Mouse (Mus musculus) midbrain, embryonic 16.5 days (tissue): ENCODE measurements around the gene Hsd17b1. TPM values are rescaled to one million over a fixed set of nuclear protein-coding genes. Genes with fewer than 3 reads are reported as not detected.

Experiments used
- ATAC-seq: fragments of 200-750 bp; cut with Nextera tagmentation; 2 replicates; pipeline ENCODE4 v1.8.0; 2017; ENCODE audit warnings: moderate TSS enrichment
- H3K27ac ChIP-seq: fragments of 300-500 bp; sonication (generic); 2 replicates; pipeline ENCODE4 v1.5.1; 2014; ENCODE audit warnings: mild to moderate bottlenecking, low read length, mixed read lengths
- H3K27me3 ChIP-seq: fragments of 300-500 bp; sonication (generic); 2 replicates; pipeline ENCODE4 v1.6.1; 2014; ENCODE audit warnings: low read depth, low read length, mixed read lengths; ENCODE audit not compliant: control insufficient read depth, insufficient read depth
- H3K36me3 ChIP-seq: fragments of 300-500 bp; sonication (generic); 2 replicates; pipeline ENCODE4 v1.6.1; 2014; ENCODE audit warnings: mild to moderate bottlenecking, low read length, moderate library complexity, mixed read lengths; ENCODE audit not compliant: control insufficient read depth, insufficient read depth
- H3K4me1 ChIP-seq: fragments of 300-500 bp; sonication (generic); 2 replicates; pipeline ENCODE4 v1.6.1; 2014; ENCODE audit warnings: mild to moderate bottlenecking, low read length, mixed read lengths; ENCODE audit not compliant: control insufficient read depth, insufficient read depth
- H3K4me2 ChIP-seq: fragments of 300-500 bp; sonication (generic); 2 replicates; pipeline ENCODE4 v1.6.1; 2014; ENCODE audit warnings: mild to moderate bottlenecking, low read length, mixed read lengths
- H3K4me3 ChIP-seq: fragments of 300-500 bp; sonication (generic); 2 replicates; pipeline ENCODE4 v1.5.1; 2014; ENCODE audit warnings: low read depth, mild to moderate bottlenecking, low read length, moderate library complexity, mixed read lengths
- H3K9ac ChIP-seq: fragments of 300-500 bp; sonication (generic); 2 replicates; pipeline ENCODE4 v1.6.1; 2014; ENCODE audit warnings: low read depth, low read length, mixed read lengths
- H3K9me3 ChIP-seq: fragments of 300-500 bp; sonication (generic); replicated peaks from 2 replicates; pipeline ENCODE4 v1.6.1; 2014; ENCODE audit warnings: mild to moderate bottlenecking, low read length, mixed read lengths; ENCODE audit not compliant: control insufficient read depth, poor library complexity, severe bottlenecking
- WGBS: fragments of 180-500 bp; shearing (Covaris S2); extraction: QIAGEN DNeasy Blood & Tissue Kit; methylation state at CpG from one replicate; pipeline ENCODE4 v1.1.7; 2014; 5-methylcytosine and 5-hydroxymethylcytosine counted together
- polyA plus RNA-seq: library from polyadenylated mRNA; unstranded; fragments of >200 nt; fragmentation: Nextera tagmentation; extraction: Ambion mirVana; gene quantifications from 2 replicates; pipeline ENCODE4 v1.2.1, GENCODE M21; 2015

The Hsd17b1 gene
- polyA plus RNA-seq, 1 experiment from 2014 or later, result 0.49 TPM

DNA sequence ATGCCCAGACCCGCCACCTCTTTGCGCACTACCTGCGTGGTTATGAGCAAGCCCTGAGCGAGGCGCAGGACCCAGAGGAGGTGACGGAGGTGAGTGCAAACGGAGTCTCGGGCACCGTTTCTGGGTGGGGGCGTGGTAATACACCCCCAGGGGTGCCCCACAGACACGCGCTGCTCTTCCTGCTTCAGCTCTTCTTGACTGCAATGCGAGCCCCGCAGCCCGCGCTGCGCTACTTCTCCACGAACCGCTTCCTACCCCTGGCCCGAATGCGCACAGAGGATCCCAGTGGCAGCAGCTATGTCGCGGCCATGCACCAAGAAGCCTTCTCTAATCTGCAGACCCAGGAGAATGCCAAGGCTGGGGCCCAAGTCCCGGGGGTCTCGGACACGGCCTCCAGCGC is 1.5 kb downstream of the Hsd17b1 start:
- peaks cover 2% of the 10 kb centered on the region; the same call in 1 of the 2 replicates for H3K36me3 ChIP-seq
- peaks cover 39% of the 10 kb centered on the region for H3K27me3 ChIP-seq
- H3K4me2 ChIP-seq, result no peak overlapping the region
- no peak for ATAC-seq
- H3K9me3 ChIP-seq, result no peaks in the 10 kb centered on the region
- peaks cover 11% of the 10 kb centered on the region for H3K4me1 ChIP-seq
- no peak overlapping the region for H3K27ac ChIP-seq
- no peak overlapping the region for H3K9ac ChIP-seq
- no peak overlapping the region for H3K4me3 ChIP-seq
- WGBS, result 3% methylated on average over 26 of the region's 27 CpGs

DNA sequence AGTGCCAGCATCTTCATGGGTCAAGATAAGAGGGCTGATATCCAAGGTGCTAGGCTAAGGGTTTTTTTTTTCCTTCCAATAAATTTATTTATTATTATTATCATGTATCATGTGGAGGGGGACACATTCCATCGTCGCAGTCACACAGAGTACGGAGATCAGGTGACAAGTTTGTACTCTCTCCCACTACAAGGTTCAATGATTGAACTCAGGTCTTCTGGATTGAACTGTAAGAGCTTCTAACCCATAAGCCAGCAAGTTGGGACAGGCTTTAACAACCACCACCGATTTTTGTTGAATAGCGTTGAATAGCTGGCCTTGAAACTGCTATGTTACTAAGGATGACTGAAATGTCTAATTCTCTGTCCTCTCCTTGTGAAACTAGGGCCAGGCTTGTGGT is 2.2 kb downstream of the Hsd17b1 start:
- ATAC-seq, result no peak
- no peak overlapping the region for H3K27ac ChIP-seq
- WGBS, result 63% methylated on average over 5 of the region's 5 CpGs

DNA sequence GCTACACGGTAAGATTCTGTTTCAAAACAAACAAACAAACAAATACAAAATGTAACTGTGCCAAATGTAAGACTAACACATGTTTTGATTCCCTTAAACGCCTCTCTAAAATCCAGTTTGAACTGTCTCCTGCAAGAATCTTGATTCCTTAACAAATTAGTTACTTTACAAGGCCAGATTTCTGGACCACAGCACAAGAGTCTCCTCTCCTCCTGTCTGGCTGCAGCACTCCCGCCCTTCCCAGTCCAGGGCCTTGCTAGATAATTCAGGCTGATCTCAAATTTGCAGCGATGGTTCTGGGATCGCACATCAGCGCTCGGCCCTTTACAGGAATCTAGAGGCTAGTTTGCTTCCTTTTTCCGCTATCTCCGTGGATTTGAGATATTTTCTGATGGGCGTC is 3.4 kb downstream of the Hsd17b1 start:
- peaks cover 20% of the 10 kb centered on the region for H3K4me1 ChIP-seq
- H3K9me3 ChIP-seq, result no peaks in the 10 kb centered on the region
- peak overlapping the region; percentile 84 for H3K4me3 ChIP-seq
- H3K36me3 ChIP-seq, result peaks cover 4% of the 10 kb centered on the region; the same call in 1 of the 2 replicates
- ATAC-seq, result no peak
- peak overlapping the region; percentile 93 for H3K9ac ChIP-seq
- 5% methylated on average over 10 of the region's 10 CpGs for WGBS
- H3K27me3 ChIP-seq, result peaks cover 39% of the 10 kb centered on the region
- peak overlapping the region; percentile 90 for H3K4me2 ChIP-seq
- H3K27ac ChIP-seq, result peak overlapping the region; percentile 93

More for the DNA sequence above, 2.2 kb downstream of the Hsd17b1 start:
- H3K9me3 ChIP-seq, result no peaks in the 10 kb centered on the region
- H3K27me3 ChIP-seq, result peaks cover 39% of the 10 kb centered on the region
- no peak overlapping the region for H3K4me2 ChIP-seq
- peaks cover 4% of the 10 kb centered on the region; the same call in 1 of the 2 replicates for H3K36me3 ChIP-seq
- H3K4me1 ChIP-seq, result peaks cover 11% of the 10 kb centered on the region
- no peak overlapping the region for H3K4me3 ChIP-seq
- no peak overlapping the region for H3K9ac ChIP-seq

DNA sequence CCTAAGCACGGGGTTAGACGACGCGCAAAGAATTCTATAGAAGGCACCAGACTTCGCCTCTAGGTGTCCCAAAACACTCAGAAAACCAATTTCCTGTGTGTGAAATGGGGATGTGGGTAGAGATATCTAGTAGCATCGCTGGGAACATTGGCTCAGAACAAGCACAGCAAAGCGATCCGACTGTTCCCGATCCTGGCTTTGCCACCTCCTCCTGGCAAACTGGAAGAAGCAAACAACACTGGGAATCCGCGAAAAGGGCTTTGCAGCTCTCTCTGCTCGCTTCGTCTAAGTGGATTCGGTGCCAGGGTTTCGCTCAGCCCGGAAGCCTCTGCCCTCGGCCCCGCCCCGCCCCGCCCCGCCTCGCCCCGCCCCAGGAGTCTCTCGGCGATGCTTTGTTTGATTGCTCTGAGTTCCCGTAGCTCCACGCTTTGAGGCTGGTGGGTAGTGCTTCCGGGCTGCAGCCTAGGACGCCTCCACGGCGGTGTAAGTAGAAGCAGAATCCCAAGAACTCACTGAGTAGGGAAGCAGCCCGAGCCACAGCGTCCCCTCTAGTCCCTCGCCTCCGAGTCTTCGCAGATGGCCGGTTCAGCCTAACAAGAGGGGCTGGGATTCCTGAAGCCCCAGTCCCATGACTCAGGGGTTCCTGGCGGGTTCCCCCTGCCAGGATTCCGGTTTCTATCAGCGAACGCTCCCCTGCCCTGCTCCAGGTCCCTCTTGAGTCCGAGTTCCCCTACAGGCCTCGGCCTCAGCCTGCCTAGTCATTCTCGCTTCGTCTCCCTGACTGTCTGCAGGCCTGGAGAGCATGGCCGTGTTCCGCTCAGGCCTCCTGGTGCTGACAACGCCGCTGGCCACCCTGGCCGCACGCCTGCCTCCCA is 4.2 kb downstream of the Hsd17b1 start, which contains the start of gene Coasy:
Gene Coasy (plus strand): TSS at position 358 of the 875 bp plus-strand sequence.
- Histone ChIP-seq H3K9me3 (no peaks in the 10 kb centered on the region), H3K4me2 (peak within 1 kb of the TSS; percentile 90), H3K4me1 (peaks cover 20% of the 10 kb centered on the region), H3K27me3 (peaks cover 36% of the 10 kb centered on the region), H3K4me3 (peak within 1 kb of the TSS; percentile 84), H3K36me3 (0 out of 2 replicates have a peak, but pooled peaks cover 4% of the 10 kb centered on the region), H3K27ac (peak within 1 kb of the TSS; percentile 93), H3K9ac (peak within 1 kb of the TSS; percentile 93)
- ATAC-seq, result peak; percentile 91
- 0% methylated on average over 51 of the region's 51 CpGs for WGBS

DNA sequence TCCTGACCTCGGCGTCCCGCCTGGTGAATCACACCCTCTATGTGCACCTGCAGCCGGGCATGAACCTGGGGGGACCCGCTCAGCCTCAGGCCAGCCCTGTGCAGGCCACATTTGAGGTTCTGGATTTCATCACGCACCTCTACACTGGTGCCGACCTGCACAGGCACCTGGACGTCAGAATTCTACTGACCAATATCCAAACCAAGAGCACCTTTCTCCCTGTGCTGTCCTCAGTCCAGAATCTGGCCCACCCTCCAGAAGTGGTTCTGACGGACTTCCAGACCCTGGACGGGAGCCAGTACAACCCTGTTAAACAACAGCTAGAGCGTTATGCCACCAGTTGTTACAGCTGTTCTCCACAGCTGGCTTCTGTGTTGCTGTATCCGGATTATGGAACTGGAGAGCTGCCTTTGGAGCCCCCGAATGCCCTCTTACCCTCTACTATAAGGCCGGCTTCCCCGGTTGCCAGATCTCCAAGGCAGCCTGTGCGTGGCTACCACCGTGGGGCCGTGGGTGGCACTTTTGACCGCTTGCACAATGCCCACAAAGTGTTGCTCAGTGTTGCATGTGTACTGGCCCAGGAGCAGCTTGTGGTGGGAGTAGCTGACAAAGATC is 5.0 kb downstream of the Hsd17b1 start:
- Histone ChIP-seq H3K4me2 (peak overlapping the region; percentile 90), H3K4me1 (peaks cover 27% of the 10 kb centered on the region), H3K36me3 (0 out of 2 replicates have a peak, but pooled peaks cover 4% of the 10 kb centered on the region), H3K27me3 (peaks cover 28% of the 10 kb centered on the region), H3K9ac (peak overlapping the region; percentile 93), H3K4me3 (peak overlapping the region; percentile 84), H3K27ac (peak overlapping the region; percentile 93), H3K9me3 (no peaks in the 10 kb centered on the region)
- ATAC-seq, result no peak; the same call in none of the 2 replicates
- 32% methylated on average over 19 of the region's 19 CpGs for WGBS

DNA sequence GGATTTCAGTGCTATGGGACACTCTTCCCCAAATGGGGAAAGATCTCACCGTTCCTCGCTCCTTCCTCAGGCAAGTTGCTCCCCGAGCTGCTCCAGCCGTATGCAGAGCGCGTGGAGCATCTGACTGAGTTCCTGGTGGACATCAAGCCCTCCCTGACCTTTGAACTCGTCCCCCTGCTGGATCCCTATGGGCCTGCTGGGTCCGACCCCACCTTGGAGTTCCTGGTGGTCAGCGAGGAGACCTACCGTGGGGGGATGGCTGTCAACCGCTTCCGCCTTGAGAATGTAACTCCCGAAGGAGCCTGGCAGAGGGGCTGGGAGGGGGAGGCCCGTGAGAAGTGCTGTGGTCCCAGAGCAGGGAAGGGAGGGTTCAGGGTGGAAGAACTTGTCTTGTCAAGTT is 6.0 kb downstream of the Hsd17b1 start:
- WGBS, result 91% methylated on average over 14 of the region's 14 CpGs
- Histone ChIP-seq H3K4me2 (no peak overlapping the region), H3K27ac (no peak overlapping the region), H3K9ac (no peak overlapping the region), H3K36me3 (peaks cover 6% of the 10 kb centered on the region; the same call in 1 of the 2 replicates), H3K4me1 (peaks cover 32% of the 10 kb centered on the region), H3K9me3 (no peaks in the 10 kb centered on the region), H3K27me3 (peaks cover 18% of the 10 kb centered on the region), H3K4me3 (no peak overlapping the region)
- no peak for ATAC-seq

DNA sequence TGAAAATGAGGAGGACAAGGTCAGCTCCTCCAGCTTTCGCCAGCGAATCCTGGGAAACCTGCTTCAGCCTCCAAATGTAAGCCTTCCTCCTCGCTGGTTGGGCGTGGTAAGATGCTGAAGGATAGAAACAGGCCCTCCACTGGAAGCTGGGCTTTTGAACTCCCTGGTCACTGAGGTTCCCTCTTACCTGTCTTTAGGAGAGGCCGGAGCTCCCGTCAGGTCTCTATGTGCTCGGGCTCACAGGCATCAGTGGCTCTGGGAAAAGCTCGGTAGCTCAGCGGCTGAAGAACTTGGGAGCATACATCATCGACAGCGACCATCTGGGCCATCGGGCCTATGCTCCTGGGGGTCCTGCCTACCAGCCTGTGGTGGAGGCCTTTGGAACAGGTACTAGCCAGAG is 6.6 kb downstream of the Hsd17b1 start:
- no peak overlapping the region for H3K4me3 ChIP-seq
- no peak overlapping the region for H3K27ac ChIP-seq
- H3K27me3 ChIP-seq, result peaks cover 12% of the 10 kb centered on the region
- H3K36me3 ChIP-seq, result peaks cover 12% of the 10 kb centered on the region; the same call in 1 of the 2 replicates
- peaks cover 32% of the 10 kb centered on the region for H3K4me1 ChIP-seq
- ATAC-seq, result no peak
- no peaks in the 10 kb centered on the region for H3K9me3 ChIP-seq
- WGBS, result 97% methylated on average over 12 of the region's 12 CpGs
- H3K4me2 ChIP-seq, result no peak overlapping the region
- no peak overlapping the region for H3K9ac ChIP-seq

DNA sequence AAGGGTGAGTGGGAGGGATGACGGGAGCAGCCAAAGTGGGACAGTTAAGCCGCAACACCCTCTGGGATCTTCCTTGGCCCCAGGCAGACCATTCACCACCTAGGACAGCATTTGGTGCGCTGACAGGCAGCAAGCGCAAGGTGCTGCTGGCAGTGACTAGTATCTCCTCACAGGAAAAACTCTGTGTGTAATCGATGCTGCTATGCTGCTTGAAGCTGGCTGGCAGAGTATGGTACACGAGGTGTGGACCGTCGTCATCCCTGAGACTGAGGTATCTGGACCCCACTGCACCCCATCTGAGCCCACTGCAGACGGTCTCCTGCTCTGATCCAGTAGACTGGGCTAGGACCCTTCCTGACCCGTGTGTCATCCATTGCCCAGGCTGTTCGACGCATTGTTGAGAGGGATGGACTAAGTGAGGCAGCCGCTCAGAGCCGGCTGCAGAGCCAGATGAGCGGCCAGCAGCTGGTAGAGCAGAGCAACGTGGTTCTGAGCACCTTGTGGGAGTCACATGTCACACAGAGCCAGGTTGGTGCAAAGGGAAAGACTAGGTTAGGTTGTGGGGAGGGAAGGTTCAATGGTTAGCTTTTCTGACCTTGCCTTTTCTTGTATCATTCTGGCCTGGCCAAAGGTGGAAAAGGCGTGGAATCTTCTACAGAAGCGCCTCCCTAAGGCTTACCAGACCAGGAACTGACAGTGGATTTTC is 7.6 kb downstream of the Hsd17b1 start:
- Histone ChIP-seq H3K27ac (no peak overlapping the region; the same call in 1 of the 2 replicates), H3K4me1 (peaks cover 32% of the 10 kb centered on the region), H3K4me3 (no peak overlapping the region), H3K4me2 (no peak overlapping the region), H3K36me3 (peaks cover 18% of the 10 kb centered on the region), H3K27me3 (peaks cover 3% of the 10 kb centered on the region), H3K9me3 (no peaks in the 10 kb centered on the region), H3K9ac (peak overlapping the region; percentile 47; the same call in 1 of the 2 replicates)
- WGBS, result 94% methylated on average over 18 of the region's 18 CpGs
- ATAC-seq, result no peak
